Mouse (Mus musculus) thymus, adult 2 months (tissue): ENCODE results near the gene Glis2.

ENCODE experiments used
- CTCF ChIP-seq: fragments of 200-500 bp; IDR thresholded peaks from 2 replicates; pipeline ENCODE4 v1.5.1; 2012; ENCODE audit warnings: mild to moderate bottlenecking, control low read depth, low read length, moderate library complexity, borderline replicate concordance; ENCODE audit not compliant: control insufficient read depth, poor library complexity, insufficient read depth; ENCODE audit errors: extremely low read depth
- POLR2A ChIP-seq: fragments of 200-500 bp; IDR thresholded peaks from 2 replicates; pipeline ENCODE4 v1.6.1; 2012; ENCODE audit warnings: mild to moderate bottlenecking, low read length, control low read depth, moderate library complexity; ENCODE audit not compliant: control insufficient read depth, poor library complexity, insufficient read depth; ENCODE audit errors: extremely low read depth

DNA sequence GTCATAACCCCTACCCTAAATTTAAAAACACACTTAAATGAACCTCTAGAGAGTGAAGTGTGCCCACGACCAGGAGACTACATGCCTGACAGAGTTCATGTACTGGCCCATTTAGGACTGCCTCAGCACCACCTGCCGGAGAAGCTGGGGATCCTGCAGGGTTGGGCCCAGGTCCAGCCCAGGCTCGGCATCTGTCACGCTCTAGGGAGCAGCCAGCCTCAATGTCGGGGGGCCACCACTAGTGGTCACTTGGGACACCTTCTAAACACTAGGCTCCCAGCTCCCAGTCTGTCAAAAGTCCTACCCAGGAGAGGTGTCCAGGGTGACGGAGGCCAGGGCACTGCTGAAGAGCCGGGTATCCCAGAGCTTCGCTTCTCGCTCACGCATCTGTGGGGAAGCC is 60.2 kb downstream of the Glis2 start:
- TF ChIP-seq POLR2A: no peak
- no peak for TF ChIP-seq CTCF
